Mouse (Mus musculus) right cerebral cortex, postnatal 4 days (tissue): Measurements from ENCODE around the gene Stk32c.

Source experiments
- DNase-seq: peaks from one replicate; pipeline ENCODE4 v3.0.0-alpha.2; 2022

Stk32c gene

DNA sequence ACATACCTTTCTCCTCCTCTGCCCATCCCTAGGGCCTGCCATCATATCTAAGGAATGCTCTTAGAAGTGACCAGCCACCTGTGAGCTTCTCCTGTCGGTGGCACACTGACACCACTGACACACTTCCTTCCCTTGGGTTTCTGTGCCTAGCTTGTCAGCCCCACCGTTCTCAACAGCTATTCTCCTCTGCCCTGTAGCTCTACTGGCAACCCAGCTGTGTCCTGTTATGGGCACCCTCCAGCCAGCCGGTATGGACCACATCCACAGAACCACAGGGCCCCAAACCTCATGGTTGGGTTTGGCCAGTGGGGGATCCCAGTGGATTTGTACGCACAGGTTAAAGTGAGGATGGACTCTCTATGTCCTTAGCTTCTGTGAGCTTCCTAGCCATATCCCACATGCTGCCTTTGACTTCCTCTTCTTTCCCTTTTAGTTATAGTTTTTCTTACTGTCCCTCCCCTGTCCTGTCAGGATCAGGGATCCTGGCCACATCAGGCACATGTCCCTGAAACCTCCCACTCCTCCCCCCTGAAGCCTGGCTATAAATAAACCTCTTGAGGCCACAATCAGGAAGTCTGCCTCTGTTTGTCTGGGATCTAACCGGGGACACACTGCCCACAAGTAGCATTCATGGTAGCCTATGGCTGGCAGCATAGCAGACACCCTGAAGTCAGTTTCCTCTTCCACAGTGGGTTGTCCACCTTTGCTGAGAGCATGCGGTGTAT is 15.5 kb upstream of the Stk32c start:
- DNase-seq = no peak

DNA sequence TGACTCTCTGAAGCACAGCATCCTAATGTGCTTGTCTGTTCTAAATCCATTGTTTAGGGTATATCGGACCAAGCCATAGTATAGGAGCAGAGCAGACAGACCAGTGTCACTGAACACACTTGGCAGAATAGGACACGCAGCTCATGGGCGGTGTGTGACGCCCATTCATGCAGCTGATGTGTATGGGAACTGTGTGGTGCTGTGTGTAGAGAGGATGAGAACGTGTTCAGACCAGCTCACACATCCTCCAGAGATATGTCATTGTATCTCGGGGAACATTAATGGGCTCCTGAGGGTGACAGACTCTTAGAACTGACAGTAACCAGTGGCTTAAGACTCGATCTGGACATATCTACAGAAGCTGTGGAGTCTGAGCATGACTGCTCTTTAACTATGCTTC is 13.3 kb upstream of the Stk32c start:
- DNase-seq = no peak

- DNase-seq = no peak
These were observed 11.6 kb upstream of the Stk32c start for GRCm38 (mm10) chr7:139224725-139225124.

GRCm38 (mm10) chr7:139224070-139224469 is 11.0 kb upstream of the Stk32c start:
- DNase-seq = no peak

- no peak for DNase-seq
These were observed 9.2 kb upstream of the Stk32c start for GRCm38 (mm10) chr7:139222341-139222740.

- DNase-seq = no peak
These were observed 8.7 kb upstream of the Stk32c start for GRCm38 (mm10) chr7:139221856-139222255.

DNA sequence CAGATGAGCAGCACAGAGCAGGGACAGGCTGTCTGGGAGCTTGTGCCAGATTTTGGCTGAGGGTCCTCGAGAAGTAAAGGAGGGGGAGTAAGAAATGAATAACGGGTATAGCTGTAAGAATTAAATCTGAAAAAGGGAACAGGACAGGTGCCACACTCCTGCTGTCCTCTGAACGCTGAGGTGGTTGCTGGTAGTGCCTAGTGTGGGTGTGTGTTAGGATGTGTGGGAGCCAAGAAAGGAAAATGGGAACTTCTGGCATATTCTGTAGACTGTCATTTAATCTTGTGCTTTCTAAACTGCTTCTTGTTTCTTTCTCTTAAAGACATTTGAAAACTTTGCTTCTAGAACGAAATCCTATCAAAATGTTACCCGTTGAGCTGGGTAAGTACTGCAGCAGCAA is 8.0 kb upstream of the Stk32c start:
- no peak for DNase-seq

DNA sequence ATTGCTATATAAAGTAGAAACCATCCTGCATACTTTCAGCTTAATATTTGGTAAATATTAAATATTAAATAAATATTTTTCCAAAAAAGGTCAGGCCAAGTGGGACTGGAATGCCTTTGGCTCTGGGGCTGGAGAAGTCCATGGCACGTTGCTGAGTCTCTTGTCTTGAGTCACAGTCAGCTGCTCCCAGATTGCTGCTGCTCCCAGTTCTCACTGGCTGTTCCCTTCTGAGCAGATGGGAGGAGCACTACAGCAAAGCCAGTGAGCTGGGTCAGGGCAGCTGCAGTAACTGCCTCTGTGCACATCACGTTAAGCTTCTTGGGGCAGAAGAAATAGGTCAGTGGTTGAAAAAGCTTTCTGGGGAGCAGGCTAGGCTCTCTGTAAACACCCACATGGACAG is 7.2 kb upstream of the Stk32c start:
- no peak for DNase-seq

- no peak for DNase-seq
These were observed 6.4 kb upstream of the Stk32c start for GRCm38 (mm10) chr7:139219486-139219885.

- no peak for DNase-seq
These were observed 5.7 kb upstream of the Stk32c start for GRCm38 (mm10) chr7:139218641-139219415.

GRCm38 (mm10) chr7:139217046-139217445 is 3.9 kb upstream of the Stk32c start:
- DNase-seq = no peak

DNA sequence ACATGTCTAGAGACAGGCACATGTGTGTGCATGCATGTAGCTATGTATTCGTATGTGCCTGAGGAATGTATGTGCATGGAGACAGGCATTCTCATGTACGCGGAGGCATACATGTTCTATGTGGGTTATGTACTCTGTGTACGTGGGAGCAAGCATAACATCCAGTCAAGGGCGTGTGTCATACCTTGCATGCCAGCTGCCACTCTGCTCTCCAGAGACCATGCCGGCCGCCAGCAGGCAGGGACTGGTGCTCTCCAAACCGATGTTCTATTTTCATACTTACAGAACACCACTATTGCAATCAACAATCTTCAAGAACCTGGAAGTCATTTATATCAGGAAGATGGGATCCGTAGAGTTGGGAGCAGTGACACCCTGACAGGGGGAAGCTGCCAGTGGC is 3.4 kb upstream of the Stk32c start:
- DNase-seq = no peak

DNA sequence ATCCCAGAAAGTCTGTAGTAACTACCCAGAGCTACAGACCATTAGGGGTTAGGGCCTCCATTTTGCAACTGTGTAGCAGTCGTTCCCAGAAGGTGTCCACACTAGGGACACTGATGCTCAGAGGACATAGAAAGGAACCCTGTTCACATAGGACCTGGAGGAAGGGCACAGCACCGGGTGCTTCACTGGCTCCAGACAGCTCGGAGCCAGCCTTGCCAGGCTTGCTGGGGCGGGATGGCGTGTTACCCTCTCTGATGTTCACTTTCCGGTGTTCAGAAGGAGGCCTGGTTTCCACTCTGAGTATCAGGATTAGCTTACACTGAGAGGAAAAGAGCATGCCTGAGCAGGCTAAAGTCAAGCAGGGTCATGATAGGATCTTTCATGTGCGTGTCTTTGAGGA is 2.8 kb upstream of the Stk32c start:
- DNase-seq = no peak

GRCm38 (mm10) chr7:139215516-139215915 is 2.4 kb upstream of the Stk32c start:
- no peak for DNase-seq

- DNase-seq = no peak
These were observed 1.7 kb upstream of the Stk32c start for GRCm38 (mm10) chr7:139214596-139215340.

DNA sequence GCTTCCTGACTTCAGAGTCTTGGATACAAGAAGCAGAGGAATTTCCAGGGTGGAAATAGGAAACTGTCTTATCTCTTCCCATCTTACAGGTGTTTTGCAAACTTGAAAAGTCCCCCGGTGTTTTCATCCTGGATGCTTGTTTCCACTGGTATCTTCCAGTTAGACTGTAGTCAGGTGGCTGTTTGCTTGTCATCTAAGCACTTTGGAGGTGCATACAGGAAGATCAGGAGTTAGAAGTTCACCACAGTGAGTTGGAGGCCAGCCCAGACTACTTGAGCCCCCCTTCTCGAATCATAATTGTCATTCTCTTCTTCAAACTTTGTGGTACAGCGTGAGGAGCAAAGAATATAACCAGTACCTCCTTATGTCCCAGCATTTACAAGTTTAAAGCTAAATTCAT is 1.1 kb upstream of the Stk32c start:
- DNase-seq = no peak

- no peak for DNase-seq
These were observed 644 bp upstream of the Stk32c start for GRCm38 (mm10) chr7:139213751-139214150.

GRCm38 (mm10) chr7:139211761-139212160 is 1.3 kb downstream of the Stk32c start:
- DNase-seq = no peak

DNA sequence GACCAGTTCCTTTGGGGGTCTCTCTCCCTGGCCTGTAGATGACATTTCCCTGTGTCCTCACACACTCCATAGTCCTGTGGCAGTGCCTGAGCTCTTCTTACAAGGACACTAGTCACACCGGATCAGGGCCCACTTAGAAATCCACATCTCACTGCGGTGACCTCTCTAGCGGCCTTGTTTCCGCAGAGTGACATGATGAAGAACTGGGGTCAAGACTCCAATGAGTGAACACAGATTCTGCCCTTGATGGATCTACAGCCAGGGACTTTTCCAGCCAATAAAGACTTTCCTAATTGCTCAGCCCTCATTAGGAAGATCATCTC is 4.4 kb downstream of the Stk32c start:
- DNase-seq = no peak

DNA sequence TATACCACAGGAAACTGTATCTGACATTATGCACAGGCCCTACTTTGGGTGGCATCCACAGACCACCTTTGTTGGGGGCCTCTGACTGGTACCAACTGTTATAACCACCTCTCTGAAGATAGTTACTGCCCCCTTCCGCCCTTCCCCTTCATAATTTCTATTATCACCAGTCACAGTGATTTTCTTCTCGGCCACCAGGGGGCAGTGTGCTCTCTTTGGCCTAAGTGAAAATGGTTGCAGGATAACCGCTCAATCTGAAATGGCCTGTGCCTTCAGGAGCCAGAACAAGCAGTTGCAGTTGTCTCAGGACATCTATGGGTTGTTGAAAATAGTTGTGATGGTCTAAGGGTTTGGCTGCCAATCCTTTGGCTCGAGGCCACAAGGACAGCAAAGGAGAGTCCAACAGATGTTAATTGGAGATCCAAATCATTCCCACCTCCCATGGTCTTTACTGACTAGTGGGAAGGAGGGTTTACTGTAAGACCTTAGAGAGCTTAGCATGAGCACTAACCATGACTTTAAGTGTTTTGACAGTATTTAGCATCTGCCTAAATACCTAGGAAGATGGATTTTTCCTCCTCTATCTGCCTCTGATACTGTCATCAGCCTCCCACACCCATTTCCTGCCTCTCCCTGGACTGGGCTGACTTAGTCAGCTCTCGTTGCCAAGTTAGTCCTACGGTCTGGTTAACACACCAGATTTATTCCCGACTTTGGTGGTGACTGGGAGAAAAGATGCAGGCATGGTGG is 4.9 kb downstream of the Stk32c start:
- DNase-seq = peak; percentile 49

- DNase-seq = no peak
These were observed 11.9 kb downstream of the Stk32c start for GRCm38 (mm10) chr7:139201209-139201608.

DNA sequence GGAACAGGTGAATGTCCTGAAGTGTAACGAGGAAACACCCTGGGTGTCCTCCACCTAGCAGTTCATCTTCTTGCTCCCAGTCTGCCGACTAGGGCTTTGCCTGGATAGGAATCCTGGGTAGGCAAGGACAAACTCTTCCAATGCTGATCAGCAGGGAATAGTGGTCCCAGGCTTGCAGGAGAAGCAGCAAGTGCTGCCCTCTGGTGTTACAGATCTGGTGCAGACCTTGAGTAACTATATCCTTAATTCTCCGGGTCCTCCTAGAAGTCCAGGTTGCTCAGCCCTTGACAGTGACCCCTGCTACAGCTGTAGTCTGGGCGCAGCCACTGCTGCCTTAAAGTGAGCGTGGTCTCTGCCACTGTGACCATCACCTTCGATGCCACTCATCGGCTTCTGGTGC is 13.0 kb downstream of the Stk32c start:
- DNase-seq = peak; percentile 65

GRCm38 (mm10) chr7:139197022-139197421 is 16.1 kb downstream of the Stk32c start:
- no peak for DNase-seq
